ENCODE assay signal across 27 mouse cellular contexts in genomic region chr3:85455453-85455852, GRCm38 (mm10).
"Had no signal": no experiment of that assay in that cellular context is flagged by ENCODE, and none has a peak within 500 bp of the region (broad histone marks: within the 10 kb centered on the region; RNA-seq: fewer than 3 reads in every experiment).

No protein-coding gene starts in this region.

- DNase-seq: gastrocnemius, adult 2 months; gastrocnemius, postnatal 10 days; gastrocnemius, postnatal 25 days; heart, adult 18-20 months; heart, postnatal 10 days; heart, postnatal 4 days; kidney, adult 18-20 months; kidney, adult 8-10 months; kidney, postnatal 10 days; kidney, postnatal 25 days; kidney, postnatal 4 days; layer of hippocampus, adult 9-11 months; liver; liver, embryonic 13.5 days had no signal

- H3K4me2 ChIP-seq: heart, embryonic 12.5 days; hindbrain, embryonic 12.5 days; hindbrain, embryonic 14.5 days; intestine, embryonic 15.5 days; limb, embryonic 12.5 days; liver, embryonic 11.5 days; liver, embryonic 13.5 days had no signal

- H3K4me3 ChIP-seq: gastrocnemius, adult 2 months; heart, embryonic 10.5 days; heart, embryonic 12.5 days; hindbrain, embryonic 10.5 days; hindbrain, embryonic 12.5 days; intestine, embryonic 15.5 days; left cerebral cortex, adult 2 months; limb, embryonic 10.5 days; limb, embryonic 12.5 days; liver, embryonic 13.5 days had no signal

- H3K9ac ChIP-seq: heart, embryonic 12.5 days; hindbrain, embryonic 12.5 days; hindbrain, embryonic 14.5 days; intestine, embryonic 15.5 days; limb, embryonic 12.5 days; liver, embryonic 13.5 days had no signal

- H3K27me3 ChIP-seq: heart, embryonic 12.5 days; hindbrain, embryonic 12.5 days; intestine, embryonic 15.5 days; liver, embryonic 13.5 days had no signal

- H3K36me3 ChIP-seq: heart, embryonic 10.5 days; heart, embryonic 12.5 days; hindbrain, embryonic 10.5 days; hindbrain, embryonic 12.5 days; intestine, embryonic 15.5 days; limb, embryonic 10.5 days; limb, embryonic 12.5 days; liver, embryonic 13.5 days had no signal

- H3K4me1 ChIP-seq: heart, embryonic 10.5 days; hindbrain, embryonic 10.5 days; hindbrain, embryonic 12.5 days; intestine, embryonic 15.5 days; limb, embryonic 12.5 days; liver, embryonic 13.5 days had no signal

- H3K9me3 ChIP-seq: heart, embryonic 10.5 days; hindbrain, embryonic 10.5 days; hindbrain, embryonic 12.5 days; intestine, embryonic 15.5 days; limb, embryonic 10.5 days; limb, embryonic 12.5 days; liver, embryonic 13.5 days had no signal

- H3K27ac ChIP-seq: gastrocnemius, adult 2 months; heart, embryonic 10.5 days; hindbrain, embryonic 10.5 days; hindbrain, embryonic 12.5 days; hindbrain, embryonic 14.5 days; intestine, embryonic 15.5 days; left cerebral cortex, adult 2 months; limb, embryonic 10.5 days; limb, embryonic 12.5 days; liver, embryonic 13.5 days had no signal

- ATAC-seq: hindbrain, embryonic 16.5 days; inflammation-experienced regulatory T-cells, adult 6 months; intestine, embryonic 15.5 days; intestine, postnatal 0 days had no signal
